Mouse (Mus musculus): Measurements from ENCODE around the gene Dda1. TPM values are rescaled to one million over a fixed set of nuclear protein-coding genes. Genes with fewer than 3 reads are reported as not detected.
A peak's percentile ranks its signal among the peaks of the same experiment; 100 is the strongest.

The Dda1 gene
- polyA plus RNA-seq, 3 experiments from 2014 or later = 24.3 to 40.4 (median 25.5) TPM

GRCm38 (mm10) chr8:71469411-71469810 is 412 bp downstream of the Dda1 start:
- ATAC-seq = no peak

- no peak for ATAC-seq
Observed at GRCm38 (mm10) chr8:71470146-71470912, 1.3 kb downstream of the Dda1 start.

- no peak for ATAC-seq
Observed at GRCm38 (mm10) chr8:71470913-71471255, 1.9 kb downstream of the Dda1 start.

- ATAC-seq = no peak
Observed at GRCm38 (mm10) chr8:71471861-71472260, 2.9 kb downstream of the Dda1 start.

GRCm38 (mm10) chr8:71472601-71473386 is 3.8 kb downstream of the Dda1 start:
- ATAC-seq = no peak

- no peak for ATAC-seq
Observed at GRCm38 (mm10) chr8:71474344-71474743, 5.3 kb downstream of the Dda1 start.

- no peak for ATAC-seq
Observed at GRCm38 (mm10) chr8:71474785-71475701, 6.0 kb downstream of the Dda1 start.

- ATAC-seq = no peak
Observed at GRCm38 (mm10) chr8:71475702-71476075, 6.7 kb downstream of the Dda1 start.

- ATAC-seq = peak; percentile 74
Observed at GRCm38 (mm10) chr8:71476099-71476940, 7.3 kb downstream of the Dda1 start.

GRCm38 (mm10) chr8:71477196-71477845 is 8.3 kb downstream of the Dda1 start:
- ATAC-seq = no peak

- ATAC-seq = no peak
Observed at GRCm38 (mm10) chr8:71478943-71479342, 9.9 kb downstream of the Dda1 start.

- ATAC-seq = no peak
Observed at GRCm38 (mm10) chr8:71483932-71484331, 14.9 kb downstream of the Dda1 start.

GRCm38 (mm10) chr8:71484736-71485135 is 15.7 kb downstream of the Dda1 start:
- no peak for ATAC-seq

GRCm38 (mm10) chr8:71485142-71486135 is 16.4 kb downstream of the Dda1 start, which contains the start of gene Ano8:
Gene Ano8, minus strand, starts transcription at chr8:71485963.
- ATAC-seq = peak; percentile 66

- ATAC-seq = no peak
Observed at GRCm38 (mm10) chr8:71486136-71486529, 17.1 kb downstream of the Dda1 start.

- ATAC-seq = peak; percentile 37
Observed at GRCm38 (mm10) chr8:71487691-71488445, 18.9 kb downstream of the Dda1 start, which contains the start of gene Gtpbp3. Gene Gtpbp3, plus strand, starts transcription at chr8:71488103.

GRCm38 (mm10) chr8:71488454-71488853 is 19.5 kb downstream of the Dda1 start:
- peak; percentile 88 for ATAC-seq

- ATAC-seq = peak; percentile 69
Observed at GRCm38 (mm10) chr8:71495039-71495438, 26.0 kb downstream of the Dda1 start.

- ATAC-seq = no peak
Observed at GRCm38 (mm10) chr8:71495811-71496210, 26.8 kb downstream of the Dda1 start.

Measured in inflammation-experienced regulatory T-cells, adult 6 months (primary cell).